Mouse (Mus musculus): Measurements from ENCODE around the gene Olfr1394.

The Olfr1394 gene

DNA sequence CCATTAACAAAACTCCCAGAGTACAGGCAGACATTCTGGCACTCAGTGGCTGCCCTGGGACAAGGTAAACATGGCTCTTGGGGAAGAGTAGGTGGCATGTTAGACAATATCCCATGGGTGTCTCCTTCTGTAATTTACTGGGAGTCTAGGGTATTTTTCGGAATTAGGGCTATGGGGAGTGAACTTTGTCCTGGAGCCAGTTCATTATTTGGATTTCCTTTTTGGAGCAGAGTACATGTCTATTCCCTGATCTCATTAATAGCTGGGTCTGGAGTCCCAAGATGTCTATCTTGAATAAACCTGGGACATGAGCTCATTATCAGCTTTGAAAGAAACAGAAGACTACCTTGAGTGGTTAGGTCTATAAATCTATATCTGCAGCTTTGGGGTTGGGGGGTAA is at the start of gene Olfr1394:
TSS of gene Olfr1394 (plus strand) at position 301 of the 400 bp plus-strand sequence.
- 85% methylated on average over 1 of the region's 1 CpGs for WGBS

DNA sequence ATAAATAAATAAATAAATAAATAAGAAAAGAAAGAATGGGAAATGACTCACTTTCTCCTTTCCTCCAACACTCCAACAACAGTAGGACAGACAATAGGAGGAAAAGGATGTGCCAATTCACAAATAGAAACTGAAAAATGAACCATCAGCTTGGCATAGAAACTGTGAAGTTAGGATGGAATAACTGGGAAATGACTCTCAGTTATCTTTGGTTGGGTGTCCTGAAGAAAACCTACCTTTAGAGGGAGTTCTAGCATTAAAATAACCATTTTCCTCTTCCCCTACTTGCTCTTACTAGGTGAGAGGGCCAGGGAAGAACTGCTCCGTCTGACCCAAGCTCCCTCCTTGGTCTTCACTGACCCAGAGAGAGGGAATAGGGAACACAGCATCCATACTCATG is 48.4 kb upstream of the Olfr1394 start:
- WGBS: 81% methylated on average over 1 of the region's 1 CpGs

DNA sequence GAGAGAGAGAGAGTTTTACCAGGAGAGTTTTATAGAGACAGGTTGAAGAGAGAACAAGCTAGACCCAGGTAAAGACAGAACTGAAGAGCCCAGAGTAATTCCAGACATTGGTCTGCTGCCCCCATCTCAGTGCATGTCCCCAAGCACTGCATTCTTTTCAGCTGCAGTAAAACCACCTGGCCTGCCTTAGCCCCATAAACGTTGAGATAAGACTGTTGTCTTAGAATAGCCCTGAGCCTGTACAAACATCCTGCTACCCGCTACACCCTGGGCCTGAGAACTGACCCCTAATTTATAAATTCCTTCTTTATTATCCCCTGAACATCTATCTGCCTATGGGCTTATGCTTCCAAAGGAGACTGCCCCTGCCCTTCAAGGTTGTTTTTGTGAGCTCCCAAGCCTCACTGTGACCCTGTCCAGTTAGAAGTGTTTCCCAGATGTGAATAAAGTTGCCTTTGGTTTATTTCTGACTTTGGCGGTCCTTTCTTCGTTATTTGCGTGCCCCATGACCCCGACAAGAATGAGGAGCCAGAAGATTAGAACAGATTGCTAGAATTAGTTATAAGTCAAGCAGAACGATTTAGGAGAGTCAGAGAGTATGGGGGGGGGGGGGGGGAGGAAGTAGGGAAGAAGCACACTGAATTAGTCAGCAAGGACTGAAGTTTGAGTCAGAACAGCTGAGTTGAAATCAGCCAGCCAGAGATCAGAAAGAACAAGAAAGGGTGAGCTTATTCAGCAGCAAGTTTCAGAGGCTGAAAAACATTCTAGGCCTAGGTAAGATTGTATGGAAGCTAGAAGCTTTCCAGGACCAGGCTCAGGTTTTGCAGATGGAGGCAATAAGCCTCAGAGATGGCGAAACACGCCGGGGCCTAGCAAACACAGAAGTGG is 46.3 kb upstream of the Olfr1394 start:
- 78% methylated on average over 10 of the region's 10 CpGs for WGBS

DNA sequence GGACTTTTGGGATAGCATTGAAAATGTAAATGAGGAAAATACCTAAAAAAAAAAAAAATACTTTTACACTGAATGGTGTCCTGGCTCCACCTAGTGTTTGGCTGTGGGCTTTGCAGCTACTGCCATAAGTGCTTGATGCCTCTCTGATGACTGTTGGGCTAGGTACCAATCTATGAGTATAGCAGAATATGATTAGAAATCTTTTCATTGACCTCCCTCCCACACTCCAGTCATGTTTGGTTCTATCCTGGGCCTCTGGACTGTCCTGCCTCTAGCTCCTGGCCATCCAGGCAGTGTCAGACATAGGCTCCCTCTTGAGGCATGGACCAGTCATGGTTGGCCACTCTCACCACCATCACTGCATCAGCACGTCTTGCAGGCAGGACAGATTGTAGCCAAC is 45.3 kb upstream of the Olfr1394 start:
- WGBS: 59% methylated on average over 1 of the region's 1 CpGs

DNA sequence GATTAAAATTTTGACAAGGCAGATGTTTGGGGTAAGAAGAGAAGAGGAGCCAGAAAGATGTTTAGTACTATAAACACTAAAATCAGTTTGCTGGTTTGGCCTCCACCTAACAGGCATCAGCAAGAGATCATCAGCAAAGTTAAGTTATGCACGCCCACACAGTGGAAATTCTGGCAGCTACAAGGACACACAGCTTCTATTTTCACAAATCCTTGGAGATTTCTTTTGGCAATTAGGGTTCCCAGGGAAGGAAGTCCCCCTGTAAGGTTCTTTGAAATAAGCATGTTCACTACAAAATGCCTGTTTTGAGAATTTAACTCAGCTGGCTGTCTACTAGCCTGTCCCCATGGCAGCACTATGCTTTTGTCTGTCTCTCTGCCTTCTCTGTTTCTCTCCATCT is 43.2 kb upstream of the Olfr1394 start:
- 37% methylated on average over 1 of the region's 1 CpGs for WGBS

DNA sequence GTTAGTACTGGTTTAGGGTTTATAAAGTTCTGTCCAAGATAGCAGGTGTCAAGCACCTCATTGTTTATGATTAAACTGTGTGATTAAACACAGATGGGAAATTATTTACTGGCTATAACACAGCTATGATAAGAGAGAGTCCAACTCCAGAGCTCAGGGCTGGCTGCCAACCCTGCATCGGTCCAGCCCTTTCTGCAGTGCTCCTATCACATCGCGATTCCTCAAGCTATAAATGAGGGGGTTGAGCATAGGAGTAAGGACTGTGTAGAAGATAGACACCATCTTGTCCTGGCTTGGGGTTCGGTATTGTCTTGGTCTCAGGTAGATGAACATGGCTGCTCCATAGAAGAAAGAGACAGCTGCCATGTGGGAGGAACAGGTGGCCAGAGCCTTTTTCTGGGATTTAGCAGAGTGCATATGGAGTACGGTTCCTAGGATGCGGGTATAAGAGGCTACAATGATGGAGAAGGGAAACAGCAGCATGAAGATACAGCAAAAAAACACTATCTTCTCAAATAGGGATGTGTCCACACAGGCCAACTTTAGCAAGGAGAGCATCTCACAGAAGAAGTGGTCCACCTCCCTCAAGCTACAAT is 41.5 kb upstream of the Olfr1394 start:
- WGBS: 65% methylated on average over 6 of the region's 6 CpGs

DNA sequence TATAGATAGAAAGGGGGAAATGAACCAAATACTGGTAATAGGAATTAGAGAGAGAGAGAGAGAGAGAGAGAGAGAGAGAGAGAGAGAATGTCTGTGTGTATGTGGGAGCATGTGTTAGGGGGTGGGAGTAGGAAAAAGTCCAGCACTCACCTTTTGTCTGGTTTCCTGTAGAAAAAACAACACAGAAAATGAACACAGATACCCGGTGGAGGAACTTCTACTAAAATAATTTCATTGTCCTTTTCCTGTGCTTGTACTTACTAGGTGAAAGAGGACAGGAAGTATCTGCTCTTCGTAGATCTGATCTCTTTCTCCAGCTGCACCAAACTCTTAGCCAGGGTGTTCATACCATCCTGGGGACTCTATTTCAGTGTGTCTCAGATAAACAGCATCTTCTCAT is 40.0 kb upstream of the Olfr1394 start:
- 58% methylated on average over 2 of the region's 2 CpGs for WGBS

DNA sequence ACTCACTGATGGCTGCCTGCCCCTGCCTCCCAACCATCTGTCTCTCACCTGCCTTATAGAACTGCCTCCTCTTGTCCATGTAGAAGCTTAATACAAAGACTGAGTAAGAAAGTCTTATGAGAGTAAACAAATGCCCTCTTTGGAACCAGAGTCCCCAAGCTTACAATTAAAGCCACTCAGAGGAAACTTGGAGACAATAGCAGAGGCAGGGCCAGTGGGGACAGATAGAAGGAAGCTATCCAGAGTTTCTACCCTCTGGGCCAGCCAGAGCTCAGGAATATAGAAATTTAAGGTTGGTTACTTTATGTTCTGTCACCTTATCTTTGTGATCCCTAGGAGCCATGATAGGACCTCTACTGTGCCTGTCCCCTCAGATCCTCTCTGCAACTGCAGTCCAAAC is 39.4 kb upstream of the Olfr1394 start, which contains the start of gene Olfr1396:
TSS of gene Olfr1396 (minus strand) at position 101 of the 400 bp plus-strand sequence.

DNA sequence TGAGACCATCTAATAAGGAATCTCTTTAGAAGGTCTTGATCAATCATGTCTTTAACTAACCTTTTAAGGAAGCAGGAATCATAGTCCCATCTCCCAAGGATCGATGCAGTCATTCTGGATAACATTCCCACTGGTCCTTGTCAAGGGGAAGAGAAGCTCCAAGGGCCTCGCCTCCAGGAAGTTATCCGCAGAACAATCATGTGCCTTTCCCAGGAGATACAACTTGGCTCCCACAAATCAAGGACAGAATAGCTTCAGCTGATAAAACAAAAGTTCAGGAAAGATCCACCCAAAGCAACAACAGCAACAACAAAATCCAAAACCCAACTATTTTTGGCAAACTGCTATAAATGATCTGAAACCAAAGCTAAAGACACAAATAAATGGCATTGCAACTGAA is 34.5 kb upstream of the Olfr1394 start:
- 80% methylated on average over 3 of the region's 3 CpGs for WGBS

DNA sequence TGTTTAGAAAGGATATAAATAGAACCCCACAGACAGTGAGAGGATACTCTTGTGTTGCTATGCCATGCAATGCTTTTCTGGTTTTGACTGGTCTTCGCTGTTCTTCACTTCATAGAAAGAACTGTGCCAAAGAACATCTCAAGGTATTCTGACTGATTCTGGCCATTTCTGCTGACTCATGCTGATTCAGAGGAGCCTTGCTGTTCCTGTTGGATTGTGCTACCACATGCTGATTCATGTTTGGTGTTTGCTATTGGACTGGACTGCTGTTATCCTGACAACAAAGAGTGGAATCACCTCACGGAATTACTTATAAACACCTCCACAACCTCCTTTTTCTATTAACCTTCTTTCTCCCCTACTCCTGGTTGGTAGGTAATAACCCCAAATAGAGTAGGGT is 30.0 kb upstream of the Olfr1394 start:
- 60% methylated on average over 2 of the region's 2 CpGs for WGBS

DNA sequence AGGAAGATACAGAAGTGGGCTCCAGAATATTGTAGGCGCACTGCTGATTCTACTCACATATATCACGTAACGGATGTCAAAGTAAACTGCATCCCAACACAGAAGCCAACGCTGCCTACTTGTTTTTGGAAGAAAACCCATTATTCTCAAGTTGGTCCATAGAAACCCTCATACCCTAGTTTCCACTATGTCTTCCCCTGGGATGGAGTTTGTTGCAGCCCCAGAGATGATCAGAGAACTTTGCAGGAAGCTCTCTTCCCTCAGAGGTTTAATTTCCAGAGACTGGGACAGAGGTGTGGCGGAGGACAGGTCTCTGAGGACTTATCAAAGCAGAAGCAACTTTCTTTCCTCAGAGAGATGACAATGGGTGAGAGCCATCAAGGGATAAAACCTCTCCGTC is 12.2 kb upstream of the Olfr1394 start, which contains the start of gene Olfr1395:
TSS of gene Olfr1395 (plus strand) at position 301 of the 400 bp plus-strand sequence.
- WGBS: 91% methylated on average over 6 of the region's 6 CpGs

DNA sequence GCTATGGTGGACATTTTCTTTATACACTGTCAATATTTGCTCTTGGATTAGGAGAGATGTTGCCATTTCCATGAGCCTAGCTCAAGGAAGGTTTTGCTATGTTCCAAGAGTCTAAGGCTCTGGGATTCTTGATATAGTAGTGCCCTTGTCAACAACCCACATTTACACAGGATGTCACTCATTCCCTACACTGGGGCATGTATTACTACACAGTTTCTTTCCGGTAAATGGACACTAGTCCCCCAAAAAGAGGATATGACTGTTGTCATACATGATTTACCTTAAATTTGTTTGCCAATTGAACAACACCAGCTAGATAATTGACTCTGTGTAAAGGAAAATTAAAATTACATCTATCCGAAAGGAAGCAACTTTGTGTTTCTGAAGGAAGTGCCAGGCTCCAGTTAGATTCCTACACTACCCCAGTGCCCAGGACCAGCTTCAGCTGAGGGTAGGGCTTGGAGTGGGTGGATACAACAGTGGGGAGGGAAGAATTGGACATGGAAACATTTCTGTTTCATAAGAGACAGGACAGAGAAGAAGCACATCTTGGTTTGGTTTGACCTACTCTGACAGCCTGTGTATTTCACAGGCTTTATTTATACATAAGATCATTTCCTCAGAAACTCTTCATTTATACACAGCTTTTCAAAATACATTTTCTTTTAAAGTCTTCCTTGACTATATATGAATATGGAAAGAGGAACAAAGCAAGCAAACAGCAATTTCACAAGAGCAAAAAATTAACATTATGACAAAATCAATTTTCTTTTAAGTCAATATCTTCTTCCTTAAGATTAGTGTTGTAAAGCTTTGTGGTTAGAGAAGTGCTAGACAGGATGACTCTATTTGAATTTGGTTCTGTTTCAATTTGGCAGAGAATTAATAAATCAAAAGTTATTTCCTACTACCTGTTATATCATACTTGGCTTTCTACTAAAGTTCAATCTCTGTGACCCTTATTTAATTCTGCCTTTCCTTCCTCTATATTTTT is 2.9 kb downstream of the Olfr1394 start:
- 78% methylated on average over 2 of the region's 2 CpGs for WGBS

DNA sequence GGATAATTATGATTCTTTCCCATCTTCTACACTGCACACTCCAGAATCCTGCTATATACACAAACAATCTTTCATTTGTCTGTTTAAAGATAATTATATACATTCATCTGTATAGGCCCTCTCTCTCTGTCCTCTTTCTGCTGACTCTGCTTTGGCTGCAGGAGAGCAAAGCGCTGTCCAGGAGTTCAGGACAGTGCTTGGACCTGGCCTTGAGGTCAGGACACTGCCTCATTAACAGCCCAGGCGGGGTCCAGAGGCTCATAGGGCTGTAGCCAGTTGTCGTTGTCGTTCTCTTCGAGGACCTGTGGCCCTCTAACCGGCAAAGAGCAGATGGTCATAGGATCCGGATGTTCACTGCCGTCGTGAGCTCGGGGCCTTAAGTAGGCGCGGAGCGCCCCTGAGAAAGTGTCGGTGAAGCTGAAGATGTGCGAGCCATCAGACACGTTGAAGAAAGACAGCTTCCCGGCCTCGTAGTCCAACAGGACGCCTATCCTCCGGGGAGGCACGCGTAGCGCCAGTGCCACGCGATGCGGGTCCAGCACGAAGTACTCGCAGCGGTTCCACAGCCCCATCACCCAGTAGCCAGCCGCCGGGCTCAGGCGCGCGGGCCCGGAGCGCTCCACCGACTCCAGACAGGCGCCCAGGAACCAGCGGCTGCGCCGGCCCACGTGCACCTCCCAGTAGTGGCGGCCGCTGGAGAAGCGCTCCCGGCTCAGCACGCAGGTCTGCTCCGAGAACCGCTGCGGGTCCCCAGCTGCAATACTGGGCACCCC is 14.8 kb downstream of the Olfr1394 start:
- 8% methylated on average over 50 of the region's 50 CpGs for WGBS

DNA sequence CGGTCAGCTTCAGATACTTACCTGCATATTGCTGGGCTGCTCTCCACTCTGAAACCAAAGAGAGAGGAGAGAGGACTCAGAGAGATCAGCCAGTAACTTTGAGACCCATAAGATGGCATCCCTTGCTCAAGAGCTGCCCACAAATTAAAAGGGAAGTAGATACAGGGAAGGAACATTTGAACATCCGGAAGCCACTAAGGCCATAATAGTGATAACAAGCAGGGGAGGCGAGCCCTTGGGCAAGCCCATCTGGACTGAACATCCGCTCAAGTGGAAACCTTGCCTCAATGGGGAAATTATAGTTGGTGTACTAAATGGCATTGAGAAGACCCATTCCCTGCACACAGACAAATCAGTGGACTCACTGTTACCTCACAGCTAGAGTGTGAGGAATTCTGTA is 16.4 kb downstream of the Olfr1394 start:
- 86% methylated on average over 4 of the region's 4 CpGs for WGBS

DNA sequence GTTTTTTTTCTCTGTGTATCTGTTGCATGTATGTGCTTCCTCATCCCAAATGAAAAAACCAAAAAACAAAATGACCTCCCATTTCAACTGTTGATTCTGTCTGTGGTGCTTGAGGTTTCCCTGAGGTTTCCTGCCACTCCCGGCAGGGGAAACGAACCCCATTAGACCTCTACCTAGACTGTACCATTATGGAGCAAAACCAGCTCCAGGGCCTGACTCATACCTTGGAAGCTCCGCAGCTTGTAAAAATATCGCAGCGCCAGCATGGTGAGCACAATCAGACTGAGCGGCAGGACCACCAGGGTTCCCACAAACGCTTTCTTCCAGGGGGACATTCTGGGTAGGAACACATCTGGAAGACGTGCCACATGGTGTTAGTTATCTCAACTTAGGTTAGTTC is 21.2 kb downstream of the Olfr1394 start:
- 79% methylated on average over 8 of the region's 8 CpGs for WGBS

DNA sequence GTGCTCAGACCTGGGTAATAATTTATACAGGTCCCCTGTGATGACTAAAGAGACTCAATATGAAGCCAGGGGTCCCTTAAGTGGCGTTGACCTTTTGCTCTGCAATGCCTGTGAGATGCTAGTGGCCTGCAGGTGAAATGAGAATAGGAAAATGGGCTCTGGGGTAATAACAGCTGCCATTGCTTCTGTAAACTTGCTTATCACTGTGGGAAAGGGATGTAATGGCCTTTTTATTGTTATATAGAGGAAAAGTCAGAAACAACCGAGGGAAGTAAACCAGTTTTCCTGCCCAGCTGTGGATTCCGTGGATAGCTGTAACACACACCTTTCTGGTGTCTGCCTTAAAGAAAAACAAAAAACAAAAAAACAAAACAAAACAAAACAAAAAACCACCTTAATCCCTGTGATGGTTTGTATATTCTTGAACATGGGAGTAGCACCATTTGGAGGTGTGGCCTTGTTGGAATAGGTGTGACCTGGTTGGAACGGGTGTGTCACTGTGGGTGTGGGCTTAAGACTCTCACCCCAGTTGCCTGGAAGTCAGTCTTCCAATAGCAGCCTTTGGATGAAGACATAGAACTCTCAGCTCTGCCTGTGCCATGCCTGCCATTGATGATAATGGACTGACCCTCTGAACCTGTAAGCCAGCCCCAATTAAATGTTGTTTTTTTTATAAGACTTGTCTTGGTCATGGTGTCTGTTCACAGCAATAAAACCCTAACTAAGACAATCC is 22.0 kb downstream of the Olfr1394 start:
- WGBS: 79% methylated on average over 4 of the region's 4 CpGs

DNA sequence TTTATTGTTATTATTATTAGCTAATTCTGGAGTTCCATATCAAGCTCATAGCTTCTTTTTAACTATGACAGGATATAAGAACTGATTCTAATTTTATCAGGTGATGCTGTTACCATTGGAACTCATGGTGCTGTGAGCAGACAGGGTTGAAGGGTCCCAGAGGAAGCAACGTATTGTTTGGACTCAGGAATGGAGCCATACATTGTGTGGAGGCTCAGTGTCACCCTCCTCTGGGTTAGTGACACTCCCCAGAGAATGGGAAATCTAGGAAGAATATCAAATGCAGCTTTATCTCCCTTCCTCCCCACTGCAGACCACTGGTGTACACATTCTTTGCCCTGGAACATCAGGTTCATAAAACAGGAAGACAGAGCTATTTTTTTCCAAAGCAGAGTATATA is 29.0 kb downstream of the Olfr1394 start:
- 83% methylated on average over 1 of the region's 1 CpGs for WGBS

DNA sequence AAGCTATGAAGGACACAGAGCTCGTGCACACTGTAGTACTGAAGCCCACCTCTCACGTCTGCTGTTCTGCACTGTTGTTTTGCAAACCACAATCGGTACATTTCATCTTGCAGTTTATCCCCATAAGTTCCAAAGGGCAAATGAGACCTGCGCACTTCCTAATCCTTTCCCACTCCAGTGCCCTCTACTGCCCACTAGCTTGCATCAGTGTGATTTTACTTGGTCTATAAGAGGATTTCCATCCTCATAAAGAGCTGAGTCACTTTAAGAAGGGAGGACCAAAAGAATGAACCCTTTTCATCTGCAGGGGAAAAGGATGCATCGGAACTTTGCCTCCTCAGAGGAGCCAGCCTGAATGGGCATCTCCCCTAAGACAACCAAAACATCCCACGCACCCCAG is 32.3 kb downstream of the Olfr1394 start:
- 79% methylated on average over 6 of the region's 6 CpGs for WGBS

DNA sequence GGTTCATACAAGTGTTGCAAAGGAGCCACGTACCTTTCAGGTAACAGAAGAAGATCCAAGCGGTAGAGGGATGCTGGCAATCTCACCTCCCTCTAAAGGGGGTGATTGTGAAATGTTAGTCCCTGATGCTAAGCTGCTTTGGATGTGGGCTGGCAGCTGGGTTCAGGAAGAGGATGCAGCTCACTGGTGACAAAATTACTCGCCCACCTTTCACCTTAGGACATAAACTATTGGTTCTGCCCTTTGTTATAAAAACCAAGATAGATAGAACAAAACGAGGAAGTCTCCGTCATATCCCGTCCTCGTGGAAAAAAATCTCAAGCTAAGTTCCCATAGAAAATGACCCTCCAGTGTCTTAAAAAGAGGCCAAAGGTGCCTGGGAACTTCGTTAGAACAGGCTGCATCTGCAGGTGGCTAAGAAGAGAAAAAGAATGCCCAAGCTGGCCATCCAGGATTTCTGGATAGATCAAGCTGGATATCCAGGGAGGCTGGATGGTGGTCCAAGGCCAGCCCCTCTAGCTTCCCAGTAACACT is 32.8 kb downstream of the Olfr1394 start, which contains the start of gene Btnl9:
TSS of gene Btnl9 (minus strand) at position 205 of the 534 bp plus-strand sequence.
- 71% methylated on average over 8 of the region's 8 CpGs for WGBS

DNA sequence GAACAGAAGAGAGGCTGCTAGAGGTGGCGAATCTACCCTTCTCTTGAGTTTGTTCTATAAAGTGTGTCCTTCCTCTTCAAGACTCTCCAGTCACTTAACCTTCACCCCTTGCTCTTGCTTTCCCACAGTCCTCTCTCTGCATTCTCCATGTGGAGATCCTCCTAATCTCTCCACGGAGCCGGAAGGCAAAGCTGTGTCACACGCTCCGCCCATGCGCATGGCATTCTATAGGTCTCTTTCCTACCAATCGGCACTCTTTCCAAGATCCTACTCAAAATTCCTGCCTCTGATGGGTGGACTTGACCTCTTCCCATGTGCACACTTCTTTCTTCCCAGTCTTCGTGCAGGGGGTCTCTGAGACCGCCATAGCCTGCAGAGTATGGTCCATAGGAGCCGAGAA is 33.5 kb downstream of the Olfr1394 start:
- 77% methylated on average over 10 of the region's 10 CpGs for WGBS
